Mouse (Mus musculus): ENCODE measurements around the gene Crocc2.

DNA sequence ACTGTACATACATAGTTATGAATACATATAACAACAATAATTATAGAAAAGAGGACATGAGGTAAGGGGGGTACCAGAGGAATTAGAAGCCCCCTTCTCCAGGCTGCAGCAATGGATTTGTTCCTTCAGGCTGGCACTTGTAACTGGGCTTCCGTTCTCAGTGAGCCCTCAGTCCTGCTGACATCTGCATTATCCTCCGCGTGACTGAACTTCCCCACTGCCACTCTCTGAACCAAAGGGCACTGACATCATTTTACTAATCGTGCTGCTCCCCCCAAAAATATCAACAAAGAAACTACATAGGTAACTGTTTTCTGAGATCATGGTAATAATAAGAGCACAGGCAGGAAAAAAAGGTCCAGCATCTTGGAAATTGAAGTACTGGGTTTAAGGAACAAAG is 49.7 kb upstream of the Crocc2 start:
- no peak for TF ChIP-seq CTCF (IDR thresholded peaks at IDR 0.05; ENCODE audit: control insufficient read depth, insufficient read depth, insufficient replicate concordance, low read depth, low read length)
- no peak for TF ChIP-seq POLR2A (IDR thresholded peaks at IDR 0.05; ENCODE audit: control insufficient read depth, low read depth, low read length)
